In genomic region chr6:54074454-54074853, GRCm38 (mm10) we compare ENCODE assay signal across 21 mouse cellular contexts. TPM values are rescaled to one million over a fixed set of nuclear protein-coding genes. Genes with fewer than 3 reads are reported as not detected.
A peak's percentile ranks its signal among the peaks of the same experiment; 100 is the strongest.
DNase-seq lines count a peak whose midpoint lies in the region; ATAC-seq lines count a peak whose summit lies in the region.
"Had no signal": no experiment of that assay in that cellular context is flagged by ENCODE, and none has a peak within 500 bp of the region (broad histone marks: within the 10 kb centered on the region; RNA-seq: fewer than 3 reads in every experiment).

No protein-coding gene starts in this region.

- no peaks in the 10 kb centered on the region for H3K36me3 ChIP-seq in heart, embryonic 13.5 days
- H3K36me3 ChIP-seq in midbrain, embryonic 13.5 days = no peaks in the 10 kb centered on the region
- H3K36me3 ChIP-seq in midbrain, embryonic 14.5 days (ENCODE audit: control insufficient read depth, insufficient read depth, low read length) = no peaks in the 10 kb centered on the region
- H3K36me3 ChIP-seq in forebrain, embryonic 16.5 days (ENCODE audit: control insufficient read depth, insufficient read depth) = no peaks in the 10 kb centered on the region
- no peaks in the 10 kb centered on the region for H3K36me3 ChIP-seq in neural tube, embryonic 15.5 days
- H3K36me3 ChIP-seq: embryonic facial prominence, embryonic 13.5 days; stomach, embryonic 15.5 days had no signal

- WGBS in heart, embryonic 13.5 days = 43% methylated on average over 4 of the region's 4 CpGs
- WGBS in midbrain, embryonic 13.5 days = 60% methylated on average over 4 of the region's 4 CpGs
- 53% methylated on average over 4 of the region's 4 CpGs for WGBS in midbrain, embryonic 14.5 days
- WGBS in forebrain, embryonic 16.5 days = 34% methylated on average over 4 of the region's 4 CpGs
- 17% methylated on average over 4 of the region's 4 CpGs for WGBS in neural tube, embryonic 15.5 days

- H3K9me3 ChIP-seq in heart, embryonic 13.5 days = no peaks in the 10 kb centered on the region
- no peaks in the 10 kb centered on the region for H3K9me3 ChIP-seq in midbrain, embryonic 13.5 days
- no peaks in the 10 kb centered on the region for H3K9me3 ChIP-seq in midbrain, embryonic 14.5 days (ENCODE audit: control insufficient read depth, low read length)
- no peaks in the 10 kb centered on the region for H3K9me3 ChIP-seq in forebrain, embryonic 16.5 days (ENCODE audit: control insufficient read depth, low read length)
- H3K9me3 ChIP-seq in neural tube, embryonic 15.5 days (replicated peaks) = no peaks in the 10 kb centered on the region
- H3K9me3 ChIP-seq: embryonic facial prominence, embryonic 13.5 days; stomach, embryonic 15.5 days had no signal

- H3K27me3 ChIP-seq in heart, embryonic 13.5 days (replicated peaks) = no peaks in the 10 kb centered on the region
- no peaks in the 10 kb centered on the region for H3K27me3 ChIP-seq in midbrain, embryonic 13.5 days
- H3K27me3 ChIP-seq in midbrain, embryonic 14.5 days (ENCODE audit: control insufficient read depth, insufficient read depth, low read length) = no peaks in the 10 kb centered on the region
- no peaks in the 10 kb centered on the region for H3K27me3 ChIP-seq in forebrain, embryonic 16.5 days (replicated peaks; ENCODE audit: control insufficient read depth, insufficient read depth, low read length)
- no peaks in the 10 kb centered on the region for H3K27me3 ChIP-seq in neural tube, embryonic 15.5 days (replicated peaks)
- H3K27me3 ChIP-seq: embryonic facial prominence, embryonic 13.5 days; stomach, embryonic 15.5 days had no signal

- no peak overlapping the region for H3K4me3 ChIP-seq in heart, embryonic 13.5 days
- H3K4me3 ChIP-seq in midbrain, embryonic 13.5 days (replicated peaks) = no peak overlapping the region
- no peak overlapping the region for H3K4me3 ChIP-seq in midbrain, embryonic 14.5 days (replicated peaks; ENCODE audit: low read depth, low read length)
- H3K4me3 ChIP-seq in forebrain, embryonic 16.5 days (replicated peaks; ENCODE audit: low read length) = no peak overlapping the region
- H3K4me3 ChIP-seq in neural tube, embryonic 15.5 days (replicated peaks) = no peak overlapping the region
- H3K4me3 ChIP-seq: embryonic facial prominence, embryonic 13.5 days; erythroblast, embryonic 14.5 days; gastrocnemius, adult 2 months; stomach, embryonic 15.5 days had no signal

- peaks cover 32% of the 10 kb centered on the region for H3K4me1 ChIP-seq in heart, embryonic 13.5 days
- H3K4me1 ChIP-seq in midbrain, embryonic 13.5 days (replicated peaks) = peaks cover 22% of the 10 kb centered on the region
- H3K4me1 ChIP-seq in midbrain, embryonic 14.5 days (ENCODE audit: control insufficient read depth, insufficient read depth, low read length) = peaks cover 6% of the 10 kb centered on the region; the same call in 1 of the 2 replicates
- peaks cover 25% of the 10 kb centered on the region for H3K4me1 ChIP-seq in forebrain, embryonic 16.5 days (replicated peaks; ENCODE audit: control insufficient read depth, insufficient read depth, low read length)
- H3K4me1 ChIP-seq in neural tube, embryonic 15.5 days = peaks cover 27% of the 10 kb centered on the region

- 0 out of 2 replicates have a peak overlapping the region, but pooled peaks have one; percentile 24 for H3K9ac ChIP-seq in heart, embryonic 13.5 days
- H3K9ac ChIP-seq in midbrain, embryonic 13.5 days (replicated peaks) = 0 out of 2 replicates have a peak overlapping the region, but pooled peaks have one; percentile 19
- no peak overlapping the region for H3K9ac ChIP-seq in midbrain, embryonic 14.5 days (replicated peaks; ENCODE audit: low read length)
- H3K9ac ChIP-seq in forebrain, embryonic 16.5 days (replicated peaks; ENCODE audit: low read depth, low read length) = no peak overlapping the region
- no peak overlapping the region for H3K9ac ChIP-seq in neural tube, embryonic 15.5 days (replicated peaks)
- H3K9ac ChIP-seq: embryonic facial prominence, embryonic 13.5 days; stomach, embryonic 15.5 days had no signal

- no peak overlapping the region for H3K4me2 ChIP-seq in heart, embryonic 13.5 days
- no peak overlapping the region for H3K4me2 ChIP-seq in midbrain, embryonic 13.5 days (replicated peaks)
- H3K4me2 ChIP-seq in midbrain, embryonic 14.5 days (ENCODE audit: low read length) = no peak overlapping the region
- no peak overlapping the region for H3K4me2 ChIP-seq in forebrain, embryonic 16.5 days (ENCODE audit: low read length)
- no peak overlapping the region for H3K4me2 ChIP-seq in neural tube, embryonic 15.5 days
- H3K4me2 ChIP-seq: embryonic facial prominence, embryonic 13.5 days; stomach, embryonic 15.5 days had no signal

- no peak for ATAC-seq in heart, embryonic 13.5 days (ENCODE audit: extremely low read depth, insufficient number of reproducible peaks, low FRiP score, low TSS enrichment)
- ATAC-seq in midbrain, embryonic 13.5 days = no peak
- ATAC-seq in midbrain, embryonic 14.5 days (ENCODE audit: low FRiP score, low TSS enrichment) = no peak
- ATAC-seq in forebrain, embryonic 16.5 days = peak; percentile 37; the same call in 1 of the 2 replicates
- no peak for ATAC-seq in neural tube, embryonic 15.5 days (ENCODE audit: low FRiP score)
- ATAC-seq: intestine, embryonic 16.5 days had no signal

- no peak for DNase-seq in heart, postnatal 4 days
- DNase-seq in midbrain, embryonic 14.5 days = no peak
- DNase-seq in ovary, postnatal 36 days (ENCODE audit: low spot score) = no peak
- DNase-seq: adrenal gland, adult 2 months; cerebellum, adult 18-20 months; embryo, embryonic 11 days; gastrocnemius, adult 2 months; kidney, postnatal 36 days; layer of hippocampus, postnatal 36 days; lung, postnatal 10 days; right cerebral cortex, postnatal 4 days; thymus, postnatal 25 days had no signal

- H3K27ac ChIP-seq in heart, embryonic 13.5 days (replicated peaks) = no peak overlapping the region
- no peak overlapping the region for H3K27ac ChIP-seq in midbrain, embryonic 13.5 days
- no peak overlapping the region for H3K27ac ChIP-seq in midbrain, embryonic 14.5 days (replicated peaks; ENCODE audit: low read depth, low read length)
- H3K27ac ChIP-seq in forebrain, embryonic 16.5 days (ENCODE audit: low read length) = no peak overlapping the region
- H3K27ac ChIP-seq in neural tube, embryonic 15.5 days (replicated peaks) = peak overlapping the region; percentile 48
- H3K27ac ChIP-seq: embryonic facial prominence, embryonic 13.5 days; gastrocnemius, adult 2 months; stomach, embryonic 15.5 days had no signal

RNA-seq across cellular contexts. Expression of gene Chn2, which starts 35.1 kb away (rescaled TPM):
- 8.7 and 9.1 TPM in 2 replicates for polyA plus RNA-seq in heart, embryonic 13.5 days (2015; fragmentation: Nextera tagmentation; extraction: Ambion mirVana)
- total RNA-seq in heart, postnatal 4 days (2021) = 1 to 10 TPM; 5.4 to 6.2 TPM
- polyA plus RNA-seq in midbrain, embryonic 13.5 days (2015; fragmentation: Nextera tagmentation; extraction: Ambion mirVana) = 28.8 and 29.1 TPM in 2 replicates
- polyA plus RNA-seq in midbrain, embryonic 14.5 days (2014; fragmentation: Nextera tagmentation; extraction: Ambion mirVana) = 32.4 and 40.6 TPM in 2 replicates
- 42.0 and 45.0 TPM in 2 replicates for polyA plus RNA-seq in forebrain, embryonic 16.5 days (2015; fragmentation: Nextera tagmentation; extraction: Ambion mirVana)
- 17.6 and 18.2 TPM in 2 replicates for polyA plus RNA-seq in neural tube, embryonic 15.5 days (2015; fragmentation: Nextera tagmentation; extraction: Ambion mirVana)
- total RNA-seq: MEL had no signal
- polyA plus RNA-seq: erythroblast, embryonic 14.5 days had no signal

Comparison
In these comparisons a context has a peak if more than half of its experiments do, and no peak if none do; other contexts are left out.
1. H3K9ac ChIP-seq: peak in heart, embryonic 13.5 days (single experiment) and midbrain, embryonic 13.5 days (single experiment); none in midbrain, embryonic 14.5 days (single experiment), forebrain, embryonic 16.5 days (single experiment) and neural tube, embryonic 15.5 days (single experiment).